Mouse (Mus musculus): ENCODE results near the gene Zfp94. TPM values are rescaled to one million over a fixed set of nuclear protein-coding genes. Genes with fewer than 3 reads are reported as not detected.

Zfp94 gene
- total RNA-seq (2014; rRNA removed) (9.6 and 12.0 TPM in 2 replicates), polyA plus RNA-seq (2015; fragmentation: Nextera tagmentation; extraction: Ambion mirVana) (17.3 and 21.6 TPM in 2 replicates)

GRCm38 (mm10) chr7:24316567-24317092 lies at the start of gene Zfp94:
Gene Zfp94, minus strand, starts transcription at chr7:24316666.
- DNase-seq (ENCODE audit: low spot score) (peak; percentile 98), ATAC-seq (peak; percentile 97)
- under 1% methylated on average over 33 of the region's 33 CpGs for WGBS
- H3K4me2 ChIP-seq (ENCODE audit: low read depth, low read length) = peak within 1 kb of the TSS; percentile 78
- peak within 1 kb of the TSS; percentile 78 for H3K27ac ChIP-seq
- no peak for TF ChIP-seq CTCF (IDR thresholded peaks at IDR 0.05; ENCODE audit: low read depth)
- H3K36me3 ChIP-seq (ENCODE audit: insufficient read depth, low read length) = peaks cover 7% of the 10 kb centered on the region
- peak within 1 kb of the TSS; percentile 65 for H3K9ac ChIP-seq (replicated peaks; ENCODE audit: low read length)
- peaks cover 5% of the 10 kb centered on the region; the same call in 1 of the 2 replicates for H3K4me1 ChIP-seq (ENCODE audit: insufficient read depth, low read length)
- H3K27me3 ChIP-seq (ENCODE audit: insufficient read depth, low read length) = no peaks in the 10 kb centered on the region
- no peaks in the 10 kb centered on the region for H3K9me3 ChIP-seq (ENCODE audit: low read length)
- peak within 1 kb of the TSS; percentile 48 for H3K4me3 ChIP-seq (ENCODE audit: low read length)

- Histone ChIP-seq H3K9ac (replicated peaks; ENCODE audit: low read length) (peak overlapping the region; percentile 24; the same call in 1 of the 2 replicates), H3K4me1 (ENCODE audit: insufficient read depth, low read length) (peaks cover 3% of the 10 kb centered on the region; the same call in 1 of the 2 replicates), H3K9me3 (ENCODE audit: low read length) (no peaks in the 10 kb centered on the region), H3K36me3 (ENCODE audit: insufficient read depth, low read length) (no peaks in the 10 kb centered on the region), H3K4me2 (ENCODE audit: low read depth, low read length) (no peak overlapping the region), H3K4me3 (ENCODE audit: low read length) (no peak overlapping the region), H3K27ac (no peak overlapping the region), H3K27me3 (ENCODE audit: insufficient read depth, low read length) (no peaks in the 10 kb centered on the region)
- no peak for TF ChIP-seq CTCF (IDR thresholded peaks at IDR 0.05; ENCODE audit: low read depth)
- no peak for DNase-seq (ENCODE audit: low spot score)
- ATAC-seq = peak; percentile 5
- WGBS = 77% methylated on average over 5 of the region's 5 CpGs
These were observed 49.0 kb upstream of the Zfp94 start for GRCm38 (mm10) chr7:24365258-24366014.

- no peaks in the 10 kb centered on the region for H3K36me3 ChIP-seq (ENCODE audit: insufficient read depth, low read length)
- H3K4me1 ChIP-seq (ENCODE audit: insufficient read depth, low read length) = peaks cover 3% of the 10 kb centered on the region; the same call in 1 of the 2 replicates
- ATAC-seq (peak; percentile 71), DNase-seq (ENCODE audit: low spot score) (peak; percentile 95)
- H3K4me3 ChIP-seq (ENCODE audit: low read length) = no peak overlapping the region
- no peak overlapping the region for H3K4me2 ChIP-seq (ENCODE audit: low read depth, low read length)
- WGBS = 20% methylated on average over 10 of the region's 10 CpGs
- H3K9ac ChIP-seq (replicated peaks; ENCODE audit: low read length) = peak overlapping the region; percentile 24; the same call in 1 of the 2 replicates
- no peaks in the 10 kb centered on the region for H3K9me3 ChIP-seq (ENCODE audit: low read length)
- H3K27ac ChIP-seq = no peak overlapping the region
- TF ChIP-seq CTCF (IDR thresholded peaks at IDR 0.05; ENCODE audit: low read depth) = peak; percentile 95
- no peaks in the 10 kb centered on the region for H3K27me3 ChIP-seq (ENCODE audit: insufficient read depth, low read length)
These were observed 48.4 kb upstream of the Zfp94 start for GRCm38 (mm10) chr7:24364827-24365226.

GRCm38 (mm10) chr7:24363228-24363627 lies 46.8 kb upstream of the Zfp94 start:
- H3K9ac ChIP-seq (replicated peaks; ENCODE audit: low read length) = no peak overlapping the region
- WGBS = 22% methylated on average over 7 of the region's 7 CpGs
- ATAC-seq (no peak), DNase-seq (ENCODE audit: low spot score) (peak; percentile 63)
- TF ChIP-seq CTCF (IDR thresholded peaks at IDR 0.05; ENCODE audit: low read depth) = peak; percentile 64
- no peaks in the 10 kb centered on the region for H3K9me3 ChIP-seq (ENCODE audit: low read length)
- H3K4me2 ChIP-seq (ENCODE audit: low read depth, low read length) = no peak overlapping the region
- peaks cover 3% of the 10 kb centered on the region; the same call in 1 of the 2 replicates for H3K4me1 ChIP-seq (ENCODE audit: insufficient read depth, low read length)
- H3K27me3 ChIP-seq (ENCODE audit: insufficient read depth, low read length) = no peaks in the 10 kb centered on the region
- no peak overlapping the region for H3K27ac ChIP-seq
- no peak overlapping the region for H3K4me3 ChIP-seq (ENCODE audit: low read length)
- no peaks in the 10 kb centered on the region for H3K36me3 ChIP-seq (ENCODE audit: insufficient read depth, low read length)

- no peak overlapping the region for H3K9ac ChIP-seq (replicated peaks; ENCODE audit: low read length)
- peaks cover 3% of the 10 kb centered on the region; the same call in 1 of the 2 replicates for H3K4me1 ChIP-seq (ENCODE audit: insufficient read depth, low read length)
- ATAC-seq = no peak
- no peak overlapping the region for H3K27ac ChIP-seq
- WGBS = 62% methylated on average over 4 of the region's 4 CpGs
- H3K4me3 ChIP-seq (ENCODE audit: low read length) = no peak overlapping the region
- peak; percentile 22 for DNase-seq (ENCODE audit: low spot score)
- no peaks in the 10 kb centered on the region for H3K9me3 ChIP-seq (ENCODE audit: low read length)
- TF ChIP-seq CTCF (IDR thresholded peaks at IDR 0.05; ENCODE audit: low read depth) = peak; percentile 51
- H3K27me3 ChIP-seq (ENCODE audit: insufficient read depth, low read length) = no peaks in the 10 kb centered on the region
- no peak overlapping the region for H3K4me2 ChIP-seq (ENCODE audit: low read depth, low read length)
- no peaks in the 10 kb centered on the region for H3K36me3 ChIP-seq (ENCODE audit: insufficient read depth, low read length)
These were observed 44.5 kb upstream of the Zfp94 start for GRCm38 (mm10) chr7:24361001-24361400.

- ATAC-seq (no peak), DNase-seq (ENCODE audit: low spot score) (no peak)
- Histone ChIP-seq H3K4me1 (ENCODE audit: insufficient read depth, low read length) (no peaks in the 10 kb centered on the region), H3K27me3 (ENCODE audit: insufficient read depth, low read length) (no peaks in the 10 kb centered on the region), H3K9me3 (ENCODE audit: low read length) (no peaks in the 10 kb centered on the region), H3K4me2 (ENCODE audit: low read depth, low read length) (no peak overlapping the region), H3K27ac (no peak overlapping the region), H3K9ac (replicated peaks; ENCODE audit: low read length) (no peak overlapping the region), H3K4me3 (ENCODE audit: low read length) (no peak overlapping the region), H3K36me3 (ENCODE audit: insufficient read depth, low read length) (no peaks in the 10 kb centered on the region)
- 24% methylated on average over 9 of the region's 9 CpGs for WGBS
- no peak for TF ChIP-seq CTCF (IDR thresholded peaks at IDR 0.05; ENCODE audit: low read depth)
These were observed 42.8 kb upstream of the Zfp94 start for GRCm38 (mm10) chr7:24359269-24359668.

Measured in hindbrain, postnatal 0 days (tissue).